Mouse (Mus musculus) embryonic facial prominence, embryonic 11.5 days (tissue): Measurements from ENCODE around the gene Ift20. TPM values are rescaled to one million over a fixed set of nuclear protein-coding genes. Genes with fewer than 3 reads are reported as not detected.

Source experiments
- ATAC-seq: fragments of 200-750 bp; cut with Nextera tagmentation; replicated peaks from 2 replicates; pipeline ENCODE4 v1.8.0; 2017; ENCODE audit warnings: low read depth; ENCODE audit not compliant: insufficient number of reproducible peaks, low FRiP score, low TSS enrichment
- DNase-seq: peaks from one replicate; pipeline ENCODE4 v3.0.0-alpha.2; 2015; ENCODE audit warnings: low spot score
- H3K27ac ChIP-seq: fragments of 300-500 bp; sonication (generic); replicated peaks from 2 replicates; pipeline ENCODE4 v1.5.1; 2014; ENCODE audit warnings: mild to moderate bottlenecking, low read depth, low read length, control low read depth
- H3K27me3 ChIP-seq: fragments of 300-500 bp; sonication (generic); 2 replicates; pipeline ENCODE4 v1.6.1; 2014; ENCODE audit warnings: mild to moderate bottlenecking, low read length, moderate library complexity, mixed read lengths; ENCODE audit not compliant: control insufficient read depth, insufficient read depth
- H3K36me3 ChIP-seq: fragments of 300-500 bp; sonication (generic); replicated peaks from 2 replicates; pipeline ENCODE4 v1.6.1; 2014; ENCODE audit warnings: low read depth, mild to moderate bottlenecking, low read length, moderate library complexity, mixed read lengths; ENCODE audit not compliant: control insufficient read depth, insufficient read depth
- H3K4me1 ChIP-seq: fragments of 300-500 bp; sonication (generic); 2 replicates; pipeline ENCODE4 v1.6.1; 2014; ENCODE audit warnings: low read length, mixed read lengths; ENCODE audit not compliant: control insufficient read depth, insufficient read depth
- H3K4me2 ChIP-seq: fragments of 300-500 bp; sonication (generic); 2 replicates; pipeline ENCODE4 v1.6.1; 2014; ENCODE audit warnings: low read depth, mild to moderate bottlenecking, control low read depth, low read length, moderate library complexity
- H3K4me3 ChIP-seq: fragments of 300-500 bp; sonication (generic); 2 replicates; pipeline ENCODE4 v1.5.1; 2014; ENCODE audit warnings: low read depth, low read length, control low read depth
- H3K9ac ChIP-seq: fragments of 300-500 bp; sonication (generic); replicated peaks from 2 replicates; pipeline ENCODE4 v1.6.1; 2014; ENCODE audit warnings: mild to moderate bottlenecking, control low read depth, low read length
- H3K9me3 ChIP-seq: fragments of 300-500 bp; sonication (generic); replicated peaks from 2 replicates; pipeline ENCODE4 v1.6.1; 2016; ENCODE audit warnings: mild to moderate bottlenecking, low read length, inconsistent platforms, mixed read lengths; ENCODE audit not compliant: control insufficient read depth
- WGBS: fragments of 180-500 bp; shearing (Covaris S2); extraction: QIAGEN DNeasy Blood & Tissue Kit; methylation state at CpG from one replicate; pipeline ENCODE4 v1.1.7; 2014; 5-methylcytosine and 5-hydroxymethylcytosine counted together
- polyA plus RNA-seq: library from polyadenylated mRNA; unstranded; fragments of >200 nt; fragmentation: Nextera tagmentation; extraction: Ambion mirVana; gene quantifications from 2 replicates; pipeline ENCODE4 v1.2.1, GENCODE M21; 2014

The Ift20 gene
- polyA plus RNA-seq, 1 experiment from 2014 or later: 138 TPM

DNA sequence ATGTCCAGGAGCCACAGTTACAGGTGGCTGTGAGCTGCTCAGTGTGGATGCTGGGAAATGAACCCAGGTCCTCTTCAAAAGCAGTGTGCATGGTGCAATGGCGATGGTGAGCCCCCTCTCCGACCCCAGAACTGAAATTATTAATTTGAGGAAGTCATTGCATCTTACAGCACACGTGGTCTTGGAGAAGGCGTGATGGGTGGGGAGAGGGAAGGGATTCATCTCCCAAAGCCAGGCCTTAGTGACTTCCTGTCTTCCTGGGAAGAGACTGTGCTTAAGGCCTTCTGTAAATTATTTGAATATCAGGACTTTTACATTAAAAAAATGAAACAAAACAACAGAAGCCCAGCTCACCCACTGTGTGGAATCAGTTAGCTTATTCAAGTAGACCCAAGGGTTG is 19.9 kb downstream of the Ift20 start:
- 79% methylated on average over 4 of the region's 4 CpGs for WGBS
- no peaks in the 10 kb centered on the region for H3K4me1 ChIP-seq
- H3K27ac ChIP-seq: no peak overlapping the region
- no peaks in the 10 kb centered on the region for H3K9me3 ChIP-seq
- H3K27me3 ChIP-seq: no peaks in the 10 kb centered on the region
- no peak overlapping the region for H3K4me3 ChIP-seq
- H3K4me2 ChIP-seq: no peak overlapping the region
- H3K36me3 ChIP-seq: no peaks in the 10 kb centered on the region
- no peak overlapping the region for H3K9ac ChIP-seq
- ATAC-seq: no peak
- DNase-seq: no peak

DNA sequence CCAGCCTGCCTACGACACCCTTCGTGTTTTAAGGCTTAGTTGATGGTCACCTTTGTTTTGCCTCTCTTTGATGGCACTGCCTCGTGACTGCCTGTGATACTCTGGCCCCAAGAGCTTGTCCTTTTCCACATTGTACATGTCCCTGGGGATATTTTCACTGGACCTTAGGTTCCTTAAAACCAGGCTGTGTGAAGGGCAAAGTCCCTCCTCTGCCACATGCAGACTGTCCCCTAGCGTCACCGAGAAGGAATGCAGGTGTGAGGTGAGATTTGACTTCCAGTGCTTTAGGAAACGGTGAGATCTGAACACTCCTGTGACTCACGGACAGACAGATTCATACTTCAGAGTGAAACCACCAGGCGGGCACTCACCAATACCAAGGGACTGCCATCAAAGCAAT is 21.1 kb downstream of the Ift20 start:
- H3K9ac ChIP-seq: no peak overlapping the region
- DNase-seq: no peak
- no peak overlapping the region for H3K4me3 ChIP-seq
- H3K27ac ChIP-seq: no peak overlapping the region
- ATAC-seq: no peak
- no peaks in the 10 kb centered on the region for H3K27me3 ChIP-seq
- H3K4me1 ChIP-seq: no peaks in the 10 kb centered on the region
- WGBS: 47% methylated on average over 8 of the region's 8 CpGs
- H3K36me3 ChIP-seq: no peaks in the 10 kb centered on the region
- no peaks in the 10 kb centered on the region for H3K9me3 ChIP-seq
- H3K4me2 ChIP-seq: no peak overlapping the region

DNA sequence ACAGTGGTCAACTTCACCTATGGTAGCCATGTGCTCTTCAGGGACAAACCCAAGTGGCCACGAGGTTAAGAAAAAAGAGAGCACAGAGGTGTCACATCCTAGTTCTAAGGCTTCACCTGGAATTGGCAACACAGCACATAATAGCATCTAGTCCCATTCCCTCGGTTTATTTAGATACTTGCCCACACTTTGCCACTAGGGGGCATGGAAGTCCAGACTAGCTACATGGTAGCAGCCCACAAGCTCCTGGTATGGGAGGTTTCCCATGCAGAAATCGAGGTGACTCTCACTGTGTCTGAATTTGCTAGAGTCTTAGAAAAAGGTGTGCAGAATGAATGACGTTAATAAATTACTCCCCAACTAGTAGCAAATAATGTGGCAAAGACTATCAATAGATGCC is 24.3 kb downstream of the Ift20 start:
- 18% methylated on average over 4 of the region's 4 CpGs for WGBS
- 0 out of 2 replicates have a peak, but pooled peaks have one; percentile 10 for ATAC-seq

GRCm38 (mm10) chr11:78566775-78567174 is 30.6 kb downstream of the Ift20 start:
- H3K27me3 ChIP-seq: no peaks in the 10 kb centered on the region
- no peak overlapping the region for H3K27ac ChIP-seq
- 71% methylated on average over 6 of the region's 6 CpGs for WGBS
- DNase-seq: no peak
- H3K9me3 ChIP-seq: no peaks in the 10 kb centered on the region
- no peaks in the 10 kb centered on the region; the same call in 1 of the 2 replicates for H3K36me3 ChIP-seq
- no peak for ATAC-seq
- H3K4me1 ChIP-seq: no peaks in the 10 kb centered on the region
- no peak overlapping the region for H3K4me3 ChIP-seq
- H3K9ac ChIP-seq: no peak overlapping the region
- H3K4me2 ChIP-seq: no peak overlapping the region

More for the DNA sequence above, 24.3 kb downstream of the Ift20 start:
- H3K27me3 ChIP-seq: no peaks in the 10 kb centered on the region
- H3K9ac ChIP-seq: no peak overlapping the region
- DNase-seq: peak; percentile 84
- H3K9me3 ChIP-seq: no peaks in the 10 kb centered on the region
- H3K4me1 ChIP-seq: no peaks in the 10 kb centered on the region
- H3K36me3 ChIP-seq: no peaks in the 10 kb centered on the region
- H3K4me2 ChIP-seq: no peak overlapping the region
- H3K4me3 ChIP-seq: no peak overlapping the region
- no peak overlapping the region for H3K27ac ChIP-seq

DNA sequence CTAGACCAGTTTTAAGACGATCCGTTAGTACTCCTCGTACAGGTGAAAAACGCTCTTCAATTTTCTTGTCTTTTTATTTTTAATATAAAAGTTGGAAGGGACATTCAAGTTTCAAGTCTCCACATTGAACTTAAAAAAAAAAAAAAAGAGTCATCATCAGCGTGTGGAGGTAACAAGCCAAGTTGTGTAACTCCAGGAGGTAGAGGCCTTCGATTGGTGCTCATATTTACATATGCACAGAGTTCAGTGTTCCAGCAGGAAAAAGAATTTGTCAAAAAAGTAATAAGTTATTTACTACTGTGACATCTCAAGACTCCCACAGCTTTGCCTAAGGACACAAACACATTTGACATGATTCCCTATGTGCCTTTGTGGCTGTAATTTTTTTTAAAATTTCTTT is 31.5 kb downstream of the Ift20 start:
- H3K9me3 ChIP-seq: no peaks in the 10 kb centered on the region
- H3K27ac ChIP-seq: no peak overlapping the region
- no peaks in the 10 kb centered on the region for H3K27me3 ChIP-seq
- DNase-seq: no peak
- H3K4me2 ChIP-seq: no peak overlapping the region
- 94% methylated on average over 6 of the region's 6 CpGs for WGBS
- ATAC-seq: no peak
- no peak overlapping the region for H3K9ac ChIP-seq
- H3K4me3 ChIP-seq: no peak overlapping the region
- H3K4me1 ChIP-seq: no peaks in the 10 kb centered on the region
- H3K36me3 ChIP-seq: no peaks in the 10 kb centered on the region; the same call in 1 of the 2 replicates

- no peak overlapping the region for H3K4me3 ChIP-seq
- no peaks in the 10 kb centered on the region for H3K27me3 ChIP-seq
- no peaks in the 10 kb centered on the region; the same call in 1 of the 2 replicates for H3K36me3 ChIP-seq
- no peaks in the 10 kb centered on the region for H3K4me1 ChIP-seq
- ATAC-seq (no peak), DNase-seq (no peak)
- H3K9me3 ChIP-seq: no peaks in the 10 kb centered on the region
- no peak overlapping the region for H3K27ac ChIP-seq
- 91% methylated on average over 10 of the region's 10 CpGs for WGBS
- H3K9ac ChIP-seq: no peak overlapping the region
- H3K4me2 ChIP-seq: no peak overlapping the region
Measured at GRCm38 (mm10) chr11:78568827-78569226, 32.7 kb downstream of the Ift20 start.

GRCm38 (mm10) chr11:78569806-78570205 is 33.6 kb downstream of the Ift20 start:
- H3K36me3 ChIP-seq: no peaks in the 10 kb centered on the region; the same call in 1 of the 2 replicates

DNA sequence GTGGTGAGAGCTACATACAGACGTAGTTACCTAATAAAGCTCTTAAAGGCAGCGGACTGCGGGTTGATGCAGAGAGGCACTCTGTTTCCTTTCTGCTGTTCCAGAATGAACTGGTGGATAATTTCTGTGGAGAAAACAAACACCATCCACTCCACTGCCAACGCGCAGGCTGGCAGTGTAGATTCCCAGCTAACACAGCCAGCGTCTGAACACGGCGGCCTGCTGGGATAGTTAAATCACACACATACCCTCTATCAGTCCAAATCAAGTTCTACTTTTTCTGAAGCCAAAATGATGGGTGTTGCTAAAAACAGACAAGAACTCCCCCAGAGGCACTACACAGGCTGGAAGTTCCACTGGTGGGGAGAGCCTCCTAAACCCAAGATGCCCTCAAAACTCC is 35.3 kb downstream of the Ift20 start:
- H3K4me3 ChIP-seq: no peak overlapping the region
- H3K27ac ChIP-seq: no peak overlapping the region
- no peaks in the 10 kb centered on the region for H3K4me1 ChIP-seq
- 95% methylated on average over 8 of the region's 8 CpGs for WGBS
- no peak for ATAC-seq
- no peaks in the 10 kb centered on the region; the same call in 1 of the 2 replicates for H3K36me3 ChIP-seq
- no peaks in the 10 kb centered on the region for H3K27me3 ChIP-seq
- H3K9me3 ChIP-seq: no peaks in the 10 kb centered on the region
- no peak overlapping the region for H3K4me2 ChIP-seq
- no peak for DNase-seq
- no peak overlapping the region for H3K9ac ChIP-seq

More at GRCm38 (mm10) chr11:78569806-78570205, 33.6 kb downstream of the Ift20 start:
- no peak for DNase-seq
- Histone ChIP-seq H3K27ac (no peak overlapping the region), H3K27me3 (no peaks in the 10 kb centered on the region), H3K9me3 (no peaks in the 10 kb centered on the region), H3K4me3 (no peak overlapping the region), H3K9ac (no peak overlapping the region), H3K4me2 (no peak overlapping the region), H3K4me1 (no peaks in the 10 kb centered on the region)
- 47% methylated on average over 3 of the region's 3 CpGs for WGBS
- no peak for ATAC-seq
